Mouse (Mus musculus) bone marrow, adult 2 months (tissue): ENCODE data around the gene Atf5. TPM values are rescaled to one million over a fixed set of nuclear protein-coding genes. Genes with fewer than 3 reads are reported as not detected.

ENCODE experiments used
- H3K27ac ChIP-seq: fragments of 200-500 bp; 2 replicates; pipeline ENCODE4 v1.5.1; 2012; ENCODE audit warnings: low read depth, mild to moderate bottlenecking, control low read depth, inconsistent platforms, low read length; ENCODE audit not compliant: control insufficient read depth, poor library complexity, insufficient read depth
- H3K4me1 ChIP-seq: fragments of 200-500 bp; 2 replicates; pipeline ENCODE4 v1.6.1; 2011; ENCODE audit warnings: low read length; ENCODE audit not compliant: control insufficient read depth, insufficient read depth
- H3K4me3 ChIP-seq: fragments of 200-500 bp; replicated peaks from 2 replicates; pipeline ENCODE3; 2011; ENCODE audit warnings: mild to moderate bottlenecking, low read depth, low read length, control low read depth; ENCODE audit not compliant: control insufficient read depth
- CTCF ChIP-seq: fragments of 200-500 bp; IDR thresholded peaks from 2 replicates; pipeline ENCODE4 v1.5.1; 2011; ENCODE audit warnings: low read length, control low read depth; ENCODE audit not compliant: control insufficient read depth, insufficient read depth
- POLR2A ChIP-seq: fragments of 200-500 bp; IDR thresholded peaks from 2 replicates; pipeline ENCODE4 v1.6.1; 2011; ENCODE audit warnings: low read depth, mild to moderate bottlenecking, control low read depth, low read length, borderline replicate concordance; ENCODE audit not compliant: control insufficient read depth
- WGBS: fragments of 180-500 bp; shearing (Covaris S2); methylation state at CpG from one replicate; pipeline ENCODE4 v1.1.7; 2018; 5-methylcytosine and 5-hydroxymethylcytosine counted together
- polyA plus RNA-seq: library from polyadenylated mRNA; stranded (reverse); fragments of >200 nt; gene quantifications from 2 replicates; pipeline ENCODE4 v1.2.4, GENCODE M21; 2011; ENCODE audit warnings: low replicate concordance; ENCODE audit not compliant: missing spikeins, insufficient read depth, insufficient read length

The Atf5 gene
- polyA plus RNA-seq, 1 experiment: 32.7 TPM

DNA sequence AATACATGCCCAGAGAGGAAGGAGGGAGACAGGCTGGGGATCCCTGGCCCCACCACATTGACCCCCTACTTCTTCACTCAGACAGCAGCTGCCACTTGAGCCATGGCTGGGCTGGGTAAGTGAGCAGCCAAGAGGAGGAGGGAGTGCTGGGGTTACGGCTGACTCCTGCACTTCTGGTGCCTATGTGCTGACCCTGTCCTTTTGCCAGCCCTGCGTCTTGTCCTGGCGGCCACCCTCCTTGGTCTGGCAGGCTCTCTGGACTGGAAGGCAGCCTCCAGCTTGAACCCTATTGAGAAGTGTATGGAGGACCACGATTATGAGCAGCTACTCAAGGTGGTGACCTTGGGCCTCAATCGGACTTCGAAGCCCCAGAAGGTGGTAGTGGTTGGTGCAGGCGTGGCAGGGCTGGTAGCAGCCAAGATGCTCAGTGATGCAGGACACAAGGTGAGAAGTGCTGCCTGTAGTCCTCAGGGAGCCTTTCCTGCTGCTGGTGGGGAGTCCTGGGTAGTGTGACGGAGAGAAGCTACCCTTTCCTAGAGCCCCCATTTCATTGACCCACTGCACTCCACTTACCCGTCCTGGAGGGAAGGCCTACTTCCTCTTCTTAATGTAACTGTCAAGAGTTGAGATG lies 20.1 kb upstream of the Atf5 start:
- TF ChIP-seq POLR2A (no peak), CTCF (no peak)
- peaks cover 6% of the 10 kb centered on the region for H3K4me1 ChIP-seq
- H3K4me3 ChIP-seq: peak overlapping the region; percentile 6
- peak overlapping the region; percentile 11; the same call in 1 of the 2 replicates for H3K27ac ChIP-seq
- WGBS: 66% methylated on average over 9 of the region's 9 CpGs

DNA sequence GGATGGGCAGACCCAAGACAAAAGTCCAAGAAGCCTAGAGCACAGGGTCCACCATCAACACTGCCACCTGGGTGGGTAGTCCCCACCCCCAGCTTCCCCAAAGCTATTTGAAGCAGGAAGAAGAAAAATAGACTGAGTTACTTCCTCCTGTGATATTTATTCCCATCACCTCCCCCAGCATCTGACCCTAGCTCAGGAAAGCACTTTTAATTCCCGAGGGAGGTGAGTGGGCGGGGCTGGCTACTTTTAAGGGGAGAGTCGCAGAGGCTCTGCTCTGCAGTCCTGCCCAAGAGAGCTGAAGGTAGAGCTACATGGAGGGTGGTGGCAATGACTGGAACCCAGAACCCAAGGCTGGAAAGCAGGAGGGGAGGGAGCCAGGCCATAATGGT lies 19.6 kb upstream of the Atf5 start:
- WGBS: 50% methylated on average over 3 of the region's 3 CpGs

DNA sequence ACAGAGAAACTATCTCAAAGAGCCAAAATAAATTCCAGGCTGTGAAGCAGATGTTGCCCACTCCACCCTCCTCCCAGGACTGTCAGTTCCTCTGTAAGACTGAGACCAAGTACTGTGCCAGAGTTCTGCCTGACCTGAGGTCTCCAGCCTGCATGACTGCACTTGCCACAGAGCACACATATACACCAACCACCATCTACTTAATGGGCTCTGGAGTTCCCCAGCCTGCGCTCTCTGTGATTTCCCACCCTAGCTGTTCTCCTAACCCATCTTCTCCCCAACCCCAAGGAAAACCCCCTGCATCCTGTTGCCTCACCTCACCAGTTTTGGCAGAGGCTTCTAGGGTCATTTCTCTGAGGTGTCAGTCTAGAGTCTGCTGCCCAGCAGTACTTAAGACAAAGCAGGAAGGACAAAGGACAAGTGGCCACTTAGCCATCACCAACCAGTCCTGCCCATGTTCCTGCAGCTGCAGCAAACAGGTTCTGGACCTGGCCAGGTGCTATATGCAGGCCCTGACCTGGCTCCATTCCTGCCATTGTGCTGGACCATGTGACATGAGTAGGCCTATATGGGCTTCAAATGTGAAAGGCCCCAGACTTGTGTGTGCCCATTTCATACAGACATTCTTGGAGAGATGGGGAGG lies 19.0 kb upstream of the Atf5 start:
- 58% methylated on average over 1 of the region's 1 CpGs for WGBS
- peak overlapping the region; percentile 32; the same call in 1 of the 2 replicates for H3K27ac ChIP-seq
- no peak for TF ChIP-seq CTCF
- no peak for TF ChIP-seq POLR2A
- no peak overlapping the region for H3K4me3 ChIP-seq
- peaks cover 6% of the 10 kb centered on the region for H3K4me1 ChIP-seq

More for the DNA sequence above, 19.6 kb upstream of the Atf5 start:
- no peak for TF ChIP-seq POLR2A
- TF ChIP-seq CTCF: no peak
- peak overlapping the region; percentile 1 for H3K4me3 ChIP-seq
- peaks cover 6% of the 10 kb centered on the region for H3K4me1 ChIP-seq
- H3K27ac ChIP-seq: peak overlapping the region; percentile 32

DNA sequence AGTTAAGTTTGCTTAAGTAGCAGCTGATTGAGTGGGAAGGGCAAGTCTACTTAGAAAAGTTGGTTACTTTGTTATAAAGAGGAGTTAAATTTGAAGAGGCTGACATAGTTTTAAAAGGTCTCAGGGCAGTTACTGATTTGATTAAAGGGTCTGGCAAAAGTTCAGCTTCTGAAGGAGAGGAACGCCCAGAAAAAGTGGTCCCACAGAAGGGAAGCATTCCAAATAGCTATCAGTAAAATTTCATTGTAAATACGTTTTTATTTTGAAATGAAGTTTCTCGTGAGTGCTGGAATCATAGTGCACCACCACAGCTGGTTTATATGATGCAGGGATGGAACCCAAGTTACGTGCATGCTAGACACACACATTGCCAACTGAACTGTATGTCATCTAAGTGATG lies 16.3 kb upstream of the Atf5 start:
- Histone ChIP-seq H3K4me1 (peaks cover 1% of the 10 kb centered on the region), H3K27ac (no peak overlapping the region), H3K4me3 (no peak overlapping the region)
- 77% methylated on average over 4 of the region's 4 CpGs for WGBS
- TF ChIP-seq POLR2A: no peak
- no peak for TF ChIP-seq CTCF

DNA sequence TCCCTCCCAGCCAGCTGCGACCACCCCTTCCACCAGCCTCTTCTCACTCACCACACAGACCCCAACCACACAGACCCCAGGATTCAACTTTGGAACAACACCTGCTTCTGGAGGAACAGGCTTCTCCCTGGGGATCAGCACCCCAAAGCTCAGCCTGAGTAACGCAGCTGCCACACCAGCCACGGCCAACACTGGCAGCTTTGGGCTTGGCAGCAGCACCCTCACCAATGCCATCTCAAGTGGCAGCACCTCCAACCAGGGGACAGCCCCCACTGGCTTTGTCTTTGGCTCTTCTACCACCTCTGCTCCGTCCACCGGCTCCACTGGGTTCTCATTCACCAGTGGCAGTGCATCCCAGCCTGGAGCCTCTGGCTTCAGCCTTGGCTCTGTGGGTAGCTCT lies 12.2 kb upstream of the Atf5 start:
- TF ChIP-seq POLR2A: no peak
- no peak for TF ChIP-seq CTCF

DNA sequence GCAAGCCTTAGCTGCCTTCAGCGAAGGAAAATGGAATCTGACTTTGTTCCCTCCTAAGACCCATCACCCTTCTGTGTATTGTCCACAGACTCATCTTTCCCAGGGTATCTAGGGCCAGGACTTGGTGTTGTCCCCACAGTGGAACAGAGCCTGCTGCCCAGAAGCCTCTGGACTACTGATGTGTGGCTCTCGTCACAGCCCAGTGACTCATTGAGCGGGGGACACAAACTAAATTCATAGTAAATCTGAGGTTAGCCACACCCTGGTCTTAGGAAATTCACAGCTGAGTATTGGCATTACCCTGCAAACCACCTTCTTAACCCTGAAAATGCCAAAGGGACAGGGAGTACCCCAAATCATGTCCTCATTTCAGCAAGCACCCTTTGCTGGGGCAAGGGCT lies 10.3 kb upstream of the Atf5 start:
- H3K4me1 ChIP-seq: peaks cover 1% of the 10 kb centered on the region
- no peak for TF ChIP-seq CTCF
- no peak for TF ChIP-seq POLR2A
- 62% methylated on average over 3 of the region's 3 CpGs for WGBS
- H3K4me3 ChIP-seq: no peak overlapping the region
- no peak overlapping the region for H3K27ac ChIP-seq

More for the DNA sequence above, 12.2 kb upstream of the Atf5 start:
- Histone ChIP-seq H3K4me1 (no peaks in the 10 kb centered on the region; the same call in none of the 2 replicates), H3K27ac (no peak overlapping the region), H3K4me3 (no peak overlapping the region)
- 83% methylated on average over 5 of the region's 5 CpGs for WGBS

- Histone ChIP-seq H3K4me3 (no peak overlapping the region), H3K4me1 (peaks cover 3% of the 10 kb centered on the region), H3K27ac (no peak overlapping the region)
- WGBS: 10% methylated on average over 3 of the region's 3 CpGs
- TF ChIP-seq CTCF: peak; percentile 83
- TF ChIP-seq POLR2A: no peak
Observed at GRCm38 (mm10) chr7:44824872-44825271, 8.4 kb upstream of the Atf5 start.

- no peak overlapping the region for H3K4me3 ChIP-seq
- peaks cover 7% of the 10 kb centered on the region for H3K4me1 ChIP-seq
- H3K27ac ChIP-seq: no peak overlapping the region
- WGBS: 43% methylated on average over 7 of the region's 7 CpGs
- TF ChIP-seq CTCF: no peak
- TF ChIP-seq POLR2A: no peak
Observed at GRCm38 (mm10) chr7:44823409-44823808, 7.0 kb upstream of the Atf5 start.
